Mouse (Mus musculus): ENCODE results near the gene Qpct.

Gene Qpct

GRCm38 (mm10) chr17:79071951-79072350 is 20.2 kb downstream of the Qpct start:
- DNase-seq (ENCODE audit: low spot score): no peak

GRCm38 (mm10) chr17:79076974-79077847 is 25.5 kb downstream of the Qpct start:
- DNase-seq (ENCODE audit: low spot score): peak; percentile 9

- DNase-seq (ENCODE audit: low spot score): no peak
Measured at GRCm38 (mm10) chr17:79077848-79078146, 26.1 kb downstream of the Qpct start.

GRCm38 (mm10) chr17:79078248-79078647 is 26.5 kb downstream of the Qpct start:
- no peak for DNase-seq (ENCODE audit: low spot score)

GRCm38 (mm10) chr17:79091710-79092109 is 40.0 kb downstream of the Qpct start:
- no peak for DNase-seq (ENCODE audit: low spot score)

- no peak for DNase-seq (ENCODE audit: low spot score)
Measured at GRCm38 (mm10) chr17:79093286-79093975, 41.7 kb downstream of the Qpct start.

GRCm38 (mm10) chr17:79095624-79096023 is 43.9 kb downstream of the Qpct start:
- DNase-seq (ENCODE audit: low spot score): no peak

- DNase-seq (ENCODE audit: low spot score): no peak
Measured at GRCm38 (mm10) chr17:79099866-79100265, 48.2 kb downstream of the Qpct start.

- no peak for DNase-seq (ENCODE audit: low spot score)
Measured at GRCm38 (mm10) chr17:79108238-79108637, 56.5 kb downstream of the Qpct start.

GRCm38 (mm10) chr17:79109576-79109975 is 57.9 kb downstream of the Qpct start:
- no peak for DNase-seq (ENCODE audit: low spot score)

- DNase-seq (ENCODE audit: low spot score): peak; percentile 54
Measured at GRCm38 (mm10) chr17:79110936-79111348, 59.2 kb downstream of the Qpct start.

GRCm38 (mm10) chr17:79115248-79115647 is 63.5 kb downstream of the Qpct start:
- peak; percentile 9 for DNase-seq (ENCODE audit: low spot score)

- DNase-seq (ENCODE audit: low spot score): no peak
Measured at GRCm38 (mm10) chr17:79119066-79119465, 67.4 kb downstream of the Qpct start.

GRCm38 (mm10) chr17:79120269-79120668 is 68.6 kb downstream of the Qpct start:
- DNase-seq (ENCODE audit: low spot score): no peak

GRCm38 (mm10) chr17:79133740-79134139 is 82.0 kb downstream of the Qpct start:
- DNase-seq (ENCODE audit: low spot score): no peak

GRCm38 (mm10) chr17:79135826-79136225 is 84.1 kb downstream of the Qpct start:
- DNase-seq (ENCODE audit: low spot score): no peak

GRCm38 (mm10) chr17:79136401-79136800 is 84.7 kb downstream of the Qpct start:
- DNase-seq (ENCODE audit: low spot score): peak; percentile 11

All from urinary bladder, postnatal 14 days (tissue).